Mouse (Mus musculus): Measurements from ENCODE around the gene Tdrd9. TPM values are rescaled to one million over a fixed set of nuclear protein-coding genes. Genes with fewer than 3 reads are reported as not detected.

Gene Tdrd9
- polyA plus RNA-seq, 1 experiment, result 0.59 TPM

- TF ChIP-seq POLR2A (IDR thresholded peaks at IDR 0.05; ENCODE audit: borderline replicate concordance, extremely low read depth, insufficient read depth, insufficient read length, poor library complexity, severe bottlenecking), result no peak
- TF ChIP-seq CTCF (IDR thresholded peaks at IDR 0.05; ENCODE audit: borderline replicate concordance, extremely low read depth, insufficient read depth, insufficient read length), result peak; percentile 86
- peak; percentile 89 for DNase-seq (ENCODE audit: low read depth)
Measured at GRCm38 (mm10) chr12:112091054-112091453, 119.7 kb downstream of the Tdrd9 start.

GRCm38 (mm10) chr12:112094261-112094880 is 123.0 kb downstream of the Tdrd9 start:
- TF ChIP-seq CTCF (IDR thresholded peaks at IDR 0.05; ENCODE audit: borderline replicate concordance, extremely low read depth, insufficient read depth, insufficient read length), result no peak
- no peak for TF ChIP-seq POLR2A (IDR thresholded peaks at IDR 0.05; ENCODE audit: borderline replicate concordance, extremely low read depth, insufficient read depth, insufficient read length, poor library complexity, severe bottlenecking)
- no peak for DNase-seq (ENCODE audit: low read depth)

- no peak for TF ChIP-seq CTCF (IDR thresholded peaks at IDR 0.05; ENCODE audit: borderline replicate concordance, extremely low read depth, insufficient read depth, insufficient read length)
- TF ChIP-seq POLR2A (IDR thresholded peaks at IDR 0.05; ENCODE audit: borderline replicate concordance, extremely low read depth, insufficient read depth, insufficient read length, poor library complexity, severe bottlenecking), result no peak
- DNase-seq (ENCODE audit: low read depth), result peak; percentile 7
Measured at GRCm38 (mm10) chr12:112096051-112096732, 124.8 kb downstream of the Tdrd9 start.

GRCm38 (mm10) chr12:112096733-112097117 is 125.4 kb downstream of the Tdrd9 start:
- no peak for DNase-seq (ENCODE audit: low read depth)
- TF ChIP-seq CTCF (IDR thresholded peaks at IDR 0.05; ENCODE audit: borderline replicate concordance, extremely low read depth, insufficient read depth, insufficient read length) (no peak), POLR2A (IDR thresholded peaks at IDR 0.05; ENCODE audit: borderline replicate concordance, extremely low read depth, insufficient read depth, insufficient read length, poor library complexity, severe bottlenecking) (no peak)

- no peak for DNase-seq (ENCODE audit: low read depth)
- no peak for TF ChIP-seq CTCF (IDR thresholded peaks at IDR 0.05; ENCODE audit: borderline replicate concordance, extremely low read depth, insufficient read depth, insufficient read length)
Measured at GRCm38 (mm10) chr12:112100106-112100505, 128.7 kb downstream of the Tdrd9 start.

- DNase-seq (ENCODE audit: low read depth), result peak; percentile 2
- TF ChIP-seq CTCF (IDR thresholded peaks at IDR 0.05; ENCODE audit: borderline replicate concordance, extremely low read depth, insufficient read depth, insufficient read length), result no peak
- TF ChIP-seq POLR2A (IDR thresholded peaks at IDR 0.05; ENCODE audit: borderline replicate concordance, extremely low read depth, insufficient read depth, insufficient read length, poor library complexity, severe bottlenecking), result no peak
Measured at GRCm38 (mm10) chr12:112101045-112101444, 129.7 kb downstream of the Tdrd9 start.

GRCm38 (mm10) chr12:112103179-112103578 is 131.8 kb downstream of the Tdrd9 start:
- no peak for TF ChIP-seq CTCF (IDR thresholded peaks at IDR 0.05; ENCODE audit: borderline replicate concordance, extremely low read depth, insufficient read depth, insufficient read length)
- DNase-seq (ENCODE audit: low read depth), result no peak

- no peak for TF ChIP-seq CTCF (IDR thresholded peaks at IDR 0.05; ENCODE audit: borderline replicate concordance, extremely low read depth, insufficient read depth, insufficient read length)
- TF ChIP-seq POLR2A (IDR thresholded peaks at IDR 0.05; ENCODE audit: borderline replicate concordance, extremely low read depth, insufficient read depth, insufficient read length, poor library complexity, severe bottlenecking), result no peak
- no peak for DNase-seq (ENCODE audit: low read depth)
Measured at GRCm38 (mm10) chr12:112104890-112105289, 133.5 kb downstream of the Tdrd9 start.

GRCm38 (mm10) chr12:112106541-112106971 is 135.2 kb downstream of the Tdrd9 start, which contains the start of gene Aspg:
Aspg (plus strand) TSS chr12:112106679.
- peak; percentile 19 for DNase-seq (ENCODE audit: low read depth)
- no peak for TF ChIP-seq CTCF (IDR thresholded peaks at IDR 0.05; ENCODE audit: borderline replicate concordance, extremely low read depth, insufficient read depth, insufficient read length)
- no peak for TF ChIP-seq POLR2A (IDR thresholded peaks at IDR 0.05; ENCODE audit: borderline replicate concordance, extremely low read depth, insufficient read depth, insufficient read length, poor library complexity, severe bottlenecking)

- no peak for DNase-seq (ENCODE audit: low read depth)
- TF ChIP-seq CTCF (IDR thresholded peaks at IDR 0.05; ENCODE audit: borderline replicate concordance, extremely low read depth, insufficient read depth, insufficient read length) (no peak), POLR2A (IDR thresholded peaks at IDR 0.05; ENCODE audit: borderline replicate concordance, extremely low read depth, insufficient read depth, insufficient read length, poor library complexity, severe bottlenecking) (no peak)
Measured at GRCm38 (mm10) chr12:112107685-112108084, 136.3 kb downstream of the Tdrd9 start.

GRCm38 (mm10) chr12:112108696-112109445 is 137.5 kb downstream of the Tdrd9 start:
- no peak for DNase-seq (ENCODE audit: low read depth)

More at GRCm38 (mm10) chr12:112108696-112109445, 137.5 kb downstream of the Tdrd9 start:
- TF ChIP-seq CTCF (IDR thresholded peaks at IDR 0.05; ENCODE audit: borderline replicate concordance, extremely low read depth, insufficient read depth, insufficient read length), result no peak
- no peak for TF ChIP-seq POLR2A (IDR thresholded peaks at IDR 0.05; ENCODE audit: borderline replicate concordance, extremely low read depth, insufficient read depth, insufficient read length, poor library complexity, severe bottlenecking)

Measured in brain, embryonic 14.5 days (tissue).